Mouse (Mus musculus): ENCODE data around the gene Tmed9. TPM values are rescaled to one million over a fixed set of nuclear protein-coding genes. Genes with fewer than 3 reads are reported as not detected.
"Not testable (repeated sequence)": the region's sequence is repeated elsewhere in the genome, so short reads cannot be mapped to it uniquely, and the experiment has no call there.

Tmed9 gene
- polyA plus RNA-seq, 1 experiment from 2014 or later = 93.5 TPM

GRCm38 (mm10) chr13:55570286-55570973 is 3.1 kb upstream of the Tmed9 start:
- under 1% methylated on average over 47 of the region's 47 CpGs for WGBS
- Histone ChIP-seq H3K4me1 (peaks cover 36% of the 10 kb centered on the region), H3K27me3 (replicated peaks) (no peaks in the 10 kb centered on the region), H3K9me3 (no peaks in the 10 kb centered on the region), H3K4me2 (peak overlapping the region; percentile 85), H3K36me3 (replicated peaks) (no peaks in the 10 kb centered on the region), H3K4me3 (peak overlapping the region; percentile 82), H3K27ac (peak overlapping the region; percentile 90), H3K9ac (peak overlapping the region; percentile 95)
- peak; percentile 85 for ATAC-seq (replicated peaks)

GRCm38 (mm10) chr13:55571027-55571751 is 2.3 kb upstream of the Tmed9 start, which contains the start of gene Fam193b:
Gene Fam193b (minus strand): TSS chr13:55571120.
- H3K9ac ChIP-seq = peak within 1 kb of the TSS; percentile 95
- H3K4me3 ChIP-seq = peak within 1 kb of the TSS; percentile 82
- 2% methylated on average over 31 of the region's 47 CpGs for WGBS
- H3K27me3 ChIP-seq (replicated peaks) = no peaks in the 10 kb centered on the region
- peaks cover 36% of the 10 kb centered on the region for H3K4me1 ChIP-seq
- peak within 1 kb of the TSS; percentile 85 for H3K4me2 ChIP-seq
- ATAC-seq (replicated peaks) = peak; percentile 92
- no peaks in the 10 kb centered on the region for H3K36me3 ChIP-seq (replicated peaks)
- no peaks in the 10 kb centered on the region for H3K9me3 ChIP-seq
- peak within 1 kb of the TSS; percentile 90 for H3K27ac ChIP-seq

GRCm38 (mm10) chr13:55571977-55572376 is 1.6 kb upstream of the Tmed9 start:
- peak overlapping the region; percentile 85 for H3K4me2 ChIP-seq

GRCm38 (mm10) chr13:55574321-55574720 is 789 bp downstream of the Tmed9 start:
- H3K9me3 ChIP-seq = no peaks in the 10 kb centered on the region
- no peak overlapping the region for H3K4me3 ChIP-seq
- H3K4me2 ChIP-seq = no peak overlapping the region
- WGBS = 73% methylated on average over 5 of the region's 5 CpGs
- H3K36me3 ChIP-seq (replicated peaks) = no peaks in the 10 kb centered on the region
- no peaks in the 10 kb centered on the region for H3K27me3 ChIP-seq (replicated peaks)
- peaks cover 13% of the 10 kb centered on the region for H3K4me1 ChIP-seq
- H3K9ac ChIP-seq = no peak overlapping the region
- no peak overlapping the region for H3K27ac ChIP-seq
- ATAC-seq (replicated peaks) = no peak

More at GRCm38 (mm10) chr13:55571977-55572376, 1.6 kb upstream of the Tmed9 start:
- ATAC-seq (replicated peaks) = no peak
- H3K27me3 ChIP-seq (replicated peaks) = no peaks in the 10 kb centered on the region
- no peak overlapping the region for H3K27ac ChIP-seq
- no peaks in the 10 kb centered on the region for H3K36me3 ChIP-seq (replicated peaks)
- peaks cover 33% of the 10 kb centered on the region for H3K4me1 ChIP-seq
- 83% methylated on average over 2 of the region's 2 CpGs for WGBS
- 0 out of 2 replicates have a peak overlapping the region, but pooled peaks have one; percentile 82 for H3K4me3 ChIP-seq
- H3K9ac ChIP-seq = no peak overlapping the region
- H3K9me3 ChIP-seq = no peaks in the 10 kb centered on the region

- Histone ChIP-seq H3K27ac (no peak overlapping the region), H3K4me2 (no peak overlapping the region), H3K4me3 (no peak overlapping the region), H3K4me1 (peaks cover 6% of the 10 kb centered on the region), H3K9me3 (no peaks in the 10 kb centered on the region), H3K9ac (no peak overlapping the region), H3K36me3 (replicated peaks) (no peaks in the 10 kb centered on the region), H3K27me3 (replicated peaks) (no peaks in the 10 kb centered on the region)
- ATAC-seq (replicated peaks) = no peak
- WGBS = 63% methylated on average over 5 of the region's 5 CpGs
These were observed 2.4 kb downstream of the Tmed9 start for GRCm38 (mm10) chr13:55575932-55576331.

- H3K4me1 ChIP-seq; H3K36me3 ChIP-seq (replicated peaks); H3K27me3 ChIP-seq (replicated peaks); H3K9me3 ChIP-seq; H3K27ac ChIP-seq; H3K9ac ChIP-seq; ATAC-seq (replicated peaks); H3K4me3 ChIP-seq; H3K4me2 ChIP-seq: not testable (repeated sequence)
- 90% methylated on average over 7 of the region's 7 CpGs for WGBS
These were observed 3.3 kb downstream of the Tmed9 start for GRCm38 (mm10) chr13:55576872-55577271.

- Histone ChIP-seq H3K27ac (no peak overlapping the region), H3K9me3 (no peaks in the 10 kb centered on the region), H3K27me3 (replicated peaks) (no peaks in the 10 kb centered on the region), H3K36me3 (replicated peaks) (no peaks in the 10 kb centered on the region), H3K4me2 (no peak overlapping the region), H3K4me3 (no peak overlapping the region), H3K4me1 (no peaks in the 10 kb centered on the region), H3K9ac (no peak overlapping the region)
- WGBS = 88% methylated on average over 4 of the region's 4 CpGs
- ATAC-seq (replicated peaks) = no peak
These were observed 4.6 kb downstream of the Tmed9 start for GRCm38 (mm10) chr13:55578086-55578485.

GRCm38 (mm10) chr13:55591961-55592490 is 18.5 kb downstream of the Tmed9 start:
- H3K4me3 ChIP-seq = no peak overlapping the region
- peaks cover 16% of the 10 kb centered on the region for H3K4me1 ChIP-seq
- peak overlapping the region; percentile 75; the same call in 1 of the 2 replicates for H3K4me2 ChIP-seq
- ATAC-seq (replicated peaks) = peak; percentile 18; the same call in 1 of the 2 replicates
- WGBS = 74% methylated on average over 4 of the region's 4 CpGs
- H3K9ac ChIP-seq = no peak overlapping the region
- no peak overlapping the region for H3K27ac ChIP-seq
- H3K27me3 ChIP-seq (replicated peaks) = no peaks in the 10 kb centered on the region
- no peaks in the 10 kb centered on the region for H3K9me3 ChIP-seq
- peaks cover 17% of the 10 kb centered on the region for H3K36me3 ChIP-seq (replicated peaks)

GRCm38 (mm10) chr13:55592512-55593253 is 19.2 kb downstream of the Tmed9 start:
- peak overlapping the region; percentile 69 for H3K4me3 ChIP-seq
- peaks cover 21% of the 10 kb centered on the region for H3K36me3 ChIP-seq (replicated peaks)
- peak; percentile 98 for ATAC-seq (replicated peaks)
- no peaks in the 10 kb centered on the region for H3K27me3 ChIP-seq (replicated peaks)
- H3K9me3 ChIP-seq = no peaks in the 10 kb centered on the region
- peak overlapping the region; percentile 85 for H3K27ac ChIP-seq
- peak overlapping the region; percentile 77 for H3K9ac ChIP-seq
- H3K4me2 ChIP-seq = peak overlapping the region; percentile 75
- 3% methylated on average over 29 of the region's 29 CpGs for WGBS
- H3K4me1 ChIP-seq = peaks cover 16% of the 10 kb centered on the region

- Histone ChIP-seq H3K27me3 (replicated peaks) (no peaks in the 10 kb centered on the region), H3K4me3 (peak overlapping the region; percentile 69), H3K9me3 (no peaks in the 10 kb centered on the region), H3K36me3 (replicated peaks) (peaks cover 21% of the 10 kb centered on the region), H3K27ac (peak overlapping the region; percentile 85), H3K4me1 (peaks cover 16% of the 10 kb centered on the region), H3K9ac (peak overlapping the region; percentile 77), H3K4me2 (peak overlapping the region; percentile 75)
- under 1% methylated on average over 31 of the region's 31 CpGs for WGBS
- ATAC-seq (replicated peaks) = peak; percentile 60
These were observed 19.8 kb downstream of the Tmed9 start for GRCm38 (mm10) chr13:55593254-55593747.

- H3K4me1 ChIP-seq = peaks cover 22% of the 10 kb centered on the region
- H3K27me3 ChIP-seq (replicated peaks) = no peaks in the 10 kb centered on the region
- WGBS = 89% methylated on average over 12 of the region's 12 CpGs
- H3K9ac ChIP-seq = no peak overlapping the region
- H3K27ac ChIP-seq = no peak overlapping the region
- no peak overlapping the region for H3K4me3 ChIP-seq
- no peak overlapping the region for H3K4me2 ChIP-seq
- ATAC-seq (replicated peaks) = no peak
- no peaks in the 10 kb centered on the region for H3K9me3 ChIP-seq
- peaks cover 21% of the 10 kb centered on the region for H3K36me3 ChIP-seq (replicated peaks)
These were observed 21.8 kb downstream of the Tmed9 start for GRCm38 (mm10) chr13:55595375-55595774.

- no peak overlapping the region for H3K9ac ChIP-seq
- no peak overlapping the region for H3K27ac ChIP-seq
- H3K4me2 ChIP-seq = no peak overlapping the region
- 96% methylated on average over 12 of the region's 12 CpGs for WGBS
- ATAC-seq (replicated peaks) = no peak
- H3K4me3 ChIP-seq = no peak overlapping the region
- no peaks in the 10 kb centered on the region for H3K9me3 ChIP-seq
- no peaks in the 10 kb centered on the region for H3K27me3 ChIP-seq (replicated peaks)
- H3K36me3 ChIP-seq (replicated peaks) = peaks cover 21% of the 10 kb centered on the region
- H3K4me1 ChIP-seq = peaks cover 35% of the 10 kb centered on the region
These were observed 23.3 kb downstream of the Tmed9 start for GRCm38 (mm10) chr13:55596802-55597201.

Measured in midbrain, embryonic 15.5 days (tissue).